Mouse (Mus musculus) C2C12 (cell line): ENCODE data around the gene Efna3.

Source experiments
- CEBPB ChIP-seq: IDR thresholded peaks from one replicate; pipeline ENCODE4 v1.6.1; 2011; ENCODE audit warnings: low read depth, mild to moderate bottlenecking, control low read depth, moderate library complexity
- CTCF ChIP-seq: IDR thresholded peaks from one replicate; pipeline ENCODE4 v1.5.1; 2011; ENCODE audit not compliant: control insufficient read depth, insufficient read depth, insufficient read length
- MAX ChIP-seq: IDR thresholded peaks from one replicate; pipeline ENCODE4 v1.6.1; 2011; ENCODE audit warnings: mild to moderate bottlenecking, control low read depth
- MYOD1 ChIP-seq: IDR thresholded peaks from one replicate; pipeline ENCODE4 v1.6.1; 2011; ENCODE audit warnings: low read depth; ENCODE audit not compliant: control insufficient read depth, insufficient read length
- MYOG ChIP-seq: IDR thresholded peaks from one replicate; pipeline ENCODE4 v1.6.1; 2011; ENCODE audit not compliant: control insufficient read depth, insufficient read length; ENCODE audit errors: extremely low read depth
- USF1 ChIP-seq: IDR thresholded peaks from one replicate; pipeline ENCODE4 v1.6.1; 2011; ENCODE audit warnings: low read depth, mild to moderate bottlenecking, control low read depth, moderate library complexity

- no peak for TF ChIP-seq USF1
- no peak for TF ChIP-seq CTCF
- no peak for TF ChIP-seq MAX
- no peak for TF ChIP-seq CEBPB
- TF ChIP-seq MYOG: no peak
- no peak for TF ChIP-seq MYOD1
These were observed 37.5 kb upstream of the Efna3 start for GRCm38 (mm10) chr3:89360237-89360636.
